Mouse (Mus musculus): ENCODE results near the gene ccdc198.

ccdc198 gene

DNA sequence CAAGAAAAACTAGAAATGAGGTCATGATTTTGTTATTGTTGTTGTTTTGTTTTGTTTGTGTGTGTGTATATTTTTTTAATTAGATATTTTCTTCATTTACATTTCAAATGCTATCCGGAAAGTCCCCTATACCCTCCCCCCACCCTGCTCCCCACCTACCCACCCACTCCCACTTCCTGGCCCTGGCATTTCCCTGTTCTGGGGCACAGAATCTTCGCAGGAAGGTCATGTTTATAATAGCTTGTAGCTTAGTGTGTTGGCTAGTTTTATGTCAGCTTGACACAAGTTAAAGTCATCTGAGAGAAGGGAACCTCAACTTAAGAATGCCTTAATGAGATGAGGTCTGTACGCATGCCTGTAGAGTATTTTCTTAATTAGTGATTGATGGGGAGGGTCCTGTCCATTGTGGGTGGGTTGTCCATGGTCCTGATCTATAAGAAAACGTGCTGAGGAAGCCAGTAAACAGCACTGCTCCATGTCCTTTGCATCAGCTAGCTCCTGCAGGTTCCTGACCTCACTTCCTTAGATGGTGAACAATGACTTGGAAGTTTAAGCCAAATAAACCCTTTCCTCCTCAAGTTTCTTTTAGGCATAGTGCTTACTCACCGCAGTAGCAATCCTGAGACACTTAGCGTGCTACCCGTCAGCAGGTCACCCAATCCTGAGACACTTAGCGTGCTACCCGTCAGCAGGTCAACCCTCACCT is 44.0 kb downstream of the ccdc198 start:
- in situ Hi-C loops (cut with MboI, MseI), result no loop called here

DNA sequence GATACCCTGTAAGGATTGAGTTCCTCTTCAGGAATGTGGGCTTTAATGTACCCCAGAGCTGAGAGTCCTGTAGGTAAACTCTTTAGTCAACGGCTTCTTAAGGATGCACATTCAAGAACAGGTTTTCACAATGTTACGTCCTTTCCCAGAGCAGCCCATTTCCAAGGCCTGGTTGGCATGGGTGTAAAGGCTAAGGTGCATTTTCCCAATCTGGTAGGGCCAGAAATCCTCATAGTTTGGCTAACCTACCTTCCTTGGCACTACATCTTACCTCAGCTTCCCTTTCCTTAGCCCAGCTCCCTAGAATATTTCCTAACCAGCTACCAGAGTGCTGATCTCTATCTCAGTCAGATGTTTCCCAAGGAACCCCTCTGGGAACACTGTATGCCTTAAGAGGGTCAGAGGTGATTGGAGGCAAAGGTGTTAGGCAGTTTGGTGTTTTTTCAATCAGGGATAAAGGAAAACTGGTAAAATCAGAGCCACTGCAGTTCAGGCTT is 48.2 kb downstream of the ccdc198 start:
- in situ Hi-C loops (cut with MboI, MseI), result no loop called here

DNA sequence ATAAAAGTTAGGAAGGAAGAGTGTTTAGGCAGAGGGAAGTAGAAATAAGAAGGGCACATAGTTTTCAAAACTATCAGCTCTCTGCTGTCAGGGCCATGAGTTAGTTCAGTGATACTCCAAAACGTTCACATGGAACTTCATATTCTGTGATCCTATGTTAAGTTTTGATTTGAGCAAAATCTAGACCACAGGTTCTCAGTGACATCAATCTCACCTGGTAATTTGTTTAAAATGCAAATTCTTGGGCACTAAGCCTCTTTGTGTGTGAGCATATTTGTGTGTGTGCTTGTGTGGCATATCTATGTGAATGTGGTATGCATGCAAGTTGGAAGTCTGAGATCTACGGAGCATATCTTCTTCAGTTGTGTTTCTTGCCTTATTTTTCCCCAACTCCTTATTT is 59.0 kb downstream of the ccdc198 start:
- in situ Hi-C loops (cut with MboI, MseI), result no loop called here

DNA sequence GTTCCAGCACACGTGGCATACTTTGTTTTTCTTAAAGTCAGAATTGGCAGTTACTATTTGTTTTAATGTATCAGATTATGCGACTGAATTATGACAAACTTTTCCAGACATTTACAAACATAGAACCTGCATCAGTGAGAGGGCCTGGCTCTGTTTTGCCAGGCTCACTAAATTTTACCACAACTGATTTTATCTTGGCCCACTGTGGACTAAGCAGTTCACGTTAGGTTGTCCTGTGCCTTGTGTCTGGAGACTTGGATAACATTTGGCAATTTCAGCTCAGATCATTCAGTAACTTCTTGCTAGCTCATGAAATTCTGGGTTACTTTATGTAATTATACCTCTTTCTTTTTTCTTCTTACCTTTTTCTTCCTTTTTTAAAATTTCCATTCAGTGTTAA is 65.5 kb downstream of the ccdc198 start:
- in situ Hi-C loops (cut with MboI, MseI), result no loop called here

DNA sequence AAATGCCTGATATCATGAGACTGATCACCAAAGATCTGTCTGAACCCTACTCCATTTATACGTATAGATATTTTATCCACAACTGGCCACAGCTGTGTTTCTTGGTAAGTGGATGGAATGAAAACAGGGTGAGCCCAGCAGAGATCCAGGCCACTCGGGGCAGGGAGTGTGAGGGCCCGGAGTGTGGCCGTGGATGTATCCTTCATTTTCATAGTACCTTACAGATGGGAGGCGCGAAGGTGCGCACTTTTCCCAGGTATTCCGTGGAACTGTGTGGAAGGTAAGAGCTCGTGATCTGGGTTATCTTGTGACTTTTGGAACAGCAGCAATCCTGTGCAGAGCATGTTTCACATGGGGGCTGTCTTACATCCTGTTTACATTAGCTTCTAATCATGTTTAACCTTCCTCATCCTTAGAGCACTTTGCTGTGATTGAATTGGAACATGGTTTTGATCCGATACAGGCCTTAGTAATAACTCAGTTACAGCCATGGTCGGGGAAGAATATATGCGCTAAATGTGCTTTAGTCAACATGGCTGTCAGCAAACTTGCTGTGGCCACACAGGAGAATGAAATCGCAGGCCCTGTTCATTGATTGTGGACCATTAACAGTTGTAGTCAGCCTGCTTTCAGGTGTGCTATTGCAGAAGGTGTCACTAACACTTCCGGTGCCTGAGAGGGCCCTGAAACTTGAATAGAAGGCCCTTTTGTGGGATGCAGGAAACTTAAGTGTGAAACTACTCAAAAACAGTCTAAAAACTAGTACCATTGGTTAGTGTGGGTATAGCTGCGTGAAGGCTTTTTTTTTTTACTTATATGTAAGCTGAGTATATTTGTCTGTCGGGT is 71.8 kb downstream of the ccdc198 start:
- in situ Hi-C loops (cut with MboI, MseI), result no loop called here

DNA sequence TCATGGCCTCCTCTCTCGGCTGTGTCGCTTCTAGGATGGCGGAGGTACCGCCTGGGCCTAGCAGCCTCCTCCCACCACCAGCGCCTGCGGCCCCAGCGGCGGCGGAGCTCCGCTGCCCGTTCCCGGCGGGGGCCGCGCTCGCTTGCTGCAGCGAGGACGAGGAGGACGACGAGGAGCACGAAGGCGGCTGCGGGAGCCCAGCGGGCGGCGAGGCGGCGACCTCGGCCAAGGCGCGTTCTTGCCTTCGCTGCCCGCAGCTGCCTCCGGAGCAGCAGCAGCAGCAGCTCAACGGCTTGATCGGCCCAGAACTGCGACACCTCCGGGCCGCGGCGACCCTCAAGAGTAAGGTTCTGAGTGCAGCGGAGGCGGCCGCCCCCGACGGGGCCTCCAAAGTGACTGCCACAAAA is 72.7 kb downstream of the ccdc198 start:
- in situ Hi-C loops (cut with MboI, MseI), result no loop called here

DNA sequence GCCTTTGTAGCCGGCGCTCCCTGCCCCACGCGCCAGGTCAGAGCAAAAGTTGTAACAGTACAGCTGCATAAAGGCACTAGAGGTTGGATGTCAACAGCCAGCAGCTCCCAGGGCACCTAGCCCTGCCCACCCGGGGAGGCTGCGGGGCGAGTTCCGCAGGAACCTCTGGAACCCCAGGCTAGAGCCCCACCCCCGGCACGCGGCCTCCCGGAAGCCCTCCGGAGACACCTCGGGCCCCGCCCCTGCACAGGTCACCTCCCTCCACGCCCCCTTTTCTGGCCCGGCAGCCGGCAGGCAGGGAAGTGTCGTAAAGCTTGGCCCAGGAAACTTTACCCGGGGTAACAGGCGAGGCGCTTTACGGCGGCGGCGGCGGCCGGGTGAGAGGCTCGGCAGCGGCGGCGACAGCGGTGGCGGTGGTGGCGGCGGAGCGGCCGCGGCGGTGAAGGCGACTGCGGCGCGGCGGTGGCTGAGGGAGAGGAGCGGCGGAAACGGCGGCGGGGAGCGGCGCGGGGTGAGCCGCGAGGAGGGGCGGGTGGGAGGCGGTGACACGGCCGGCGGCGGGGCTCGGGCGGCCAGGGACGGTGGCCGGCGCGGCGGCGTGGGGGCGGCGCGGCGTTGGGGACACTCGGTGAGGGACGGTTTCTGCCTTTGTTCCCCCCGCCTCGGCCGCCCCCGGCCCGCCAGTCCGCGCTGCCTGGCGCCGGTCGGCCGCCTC is 73.2 kb downstream of the ccdc198 start, which contains the start of gene Naa30:
TSS of gene Naa30 (plus strand) at position 360 of the 715 bp plus-strand sequence.
- in situ Hi-C loops (cut with MboI, MseI), result no loop called here

DNA sequence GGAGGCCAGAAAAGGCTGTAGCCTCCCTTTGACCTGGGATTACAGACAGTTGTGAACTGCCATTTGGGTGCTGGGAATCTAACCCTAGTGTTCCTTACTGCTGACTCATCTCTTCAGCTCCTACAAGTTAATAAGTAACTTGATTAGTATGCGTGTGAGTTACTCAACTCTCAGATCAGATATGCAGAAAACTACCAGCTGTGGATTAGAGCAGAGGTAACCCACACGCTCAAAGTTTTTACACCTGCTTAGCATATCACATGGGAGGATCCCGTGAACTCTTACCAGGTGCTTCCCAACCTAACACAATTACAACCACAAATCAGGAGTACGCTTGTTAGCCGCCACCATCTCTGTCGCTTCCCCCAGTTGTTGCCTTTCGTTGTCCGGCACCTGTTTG is 74.0 kb downstream of the ccdc198 start:
- in situ Hi-C loops (cut with MboI, MseI), result no loop called here

All from T-helper 2 cell (primary cell).